Mouse (Mus musculus): ENCODE results near the gene Utp3. TPM values are rescaled to one million over a fixed set of nuclear protein-coding genes. Genes with fewer than 3 reads are reported as not detected.
"Not testable (repeated sequence)": the region's sequence is repeated elsewhere in the genome, so short reads cannot be mapped to it uniquely, and the experiment has no call there.

The Utp3 gene
- total and polyA plus RNA-seq, 3 experiments = 48.4 to 120 (median 73.9) TPM

DNA sequence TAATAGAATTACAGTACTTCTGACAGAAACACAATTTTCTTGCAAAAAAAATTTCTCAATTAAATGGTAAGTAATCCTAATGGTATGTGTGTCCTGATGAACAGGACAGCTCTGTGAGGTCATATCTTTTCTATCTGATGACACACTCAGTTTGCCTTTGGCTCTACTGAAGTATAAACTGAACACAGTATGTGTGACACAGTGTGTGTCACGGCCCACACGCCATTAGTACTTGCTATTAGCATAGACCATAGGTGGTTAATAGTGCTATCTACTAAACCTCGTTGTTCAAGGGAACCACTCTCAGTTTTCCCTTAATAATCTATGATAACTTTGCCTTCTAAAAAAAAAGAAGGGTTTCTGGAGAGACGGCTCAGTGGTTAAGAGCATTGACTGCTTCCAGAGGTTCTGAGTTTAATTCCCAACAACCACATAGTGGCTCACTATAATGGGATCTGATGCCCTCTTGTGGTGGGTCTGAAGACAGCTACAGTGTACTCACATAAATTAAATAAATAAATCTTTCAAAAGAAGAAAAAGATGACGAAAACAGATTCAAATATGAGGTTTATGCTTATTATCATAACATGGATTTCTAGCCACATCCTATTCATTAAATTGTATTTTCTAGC is 11.5 kb upstream of the Utp3 start:
- TF ChIP-seq ZNF384 (IDR thresholded peaks at IDR 0.05; ENCODE audit: low read depth, low read length) (no peak), ZC3H11A (IDR thresholded peaks at IDR 0.05; ENCODE audit: low read depth, low read length) (peak; percentile 33), RAD21 (IDR thresholded peaks at IDR 0.05; ENCODE audit: low read depth, low read length) (peak; percentile 60), ETS1 (IDR thresholded peaks at IDR 0.05; ENCODE audit: low read depth, low read length) (no peak), SMC3 (IDR thresholded peaks at IDR 0.05; ENCODE audit: low read depth, low read length) (peak; percentile 70), NELFE (IDR thresholded peaks at IDR 0.05; ENCODE audit: low read depth, low read length) (no peak), CTCF (IDR thresholded peaks at IDR 0.05 in 2 of 3, conservative IDR thresholded peaks at IDR 0.05 in 1 of 3; ENCODE audit: control insufficient read depth in 1 of 3, insufficient read depth in 1 of 3, low read depth in 2 of 3, low read length in 3 of 3, poor library complexity in 1 of 3, severe bottlenecking in 1 of 3) (peak; percentile 36 to 70 (median 60); a peak in 5 of 6 replicates), USF1 (IDR thresholded peaks at IDR 0.05; ENCODE audit: low read depth, low read length) (no peak)
- H3K4me3 ChIP-seq (ENCODE audit: control insufficient read depth in 1 of 2, insufficient read depth in 1 of 2, low read depth in 2 of 2, low read length in 2 of 2) = no peak overlapping the region
- no peaks in the 10 kb centered on the region for H3K36me3 ChIP-seq (ENCODE audit: control insufficient read depth in 1 of 2, insufficient read depth in 2 of 2, low read length in 2 of 2)
- H3K79me2 ChIP-seq (ENCODE audit: control insufficient read depth, insufficient read depth, low read length, poor library complexity) = no peaks in the 10 kb centered on the region
- DNase-seq (ENCODE audit: low read depth, low spot score) = peak; percentile 65
- H3K4me1 ChIP-seq (ENCODE audit: control insufficient read depth in 1 of 2, insufficient read depth in 2 of 2, low read length in 2 of 2) = no peaks in the 10 kb centered on the region
- peaks cover 2 to 5% of the 10 kb centered on the region in 2 experiments; a peak in 2 of 4 replicates for H3K27me3 ChIP-seq (ENCODE audit: control insufficient read depth in 1 of 2, insufficient read depth in 2 of 2, low read length in 2 of 2)
- H3K9ac ChIP-seq (ENCODE audit: control insufficient read depth, low read depth, low read length, poor library complexity, severe bottlenecking) = no peak overlapping the region
- no peaks in the 10 kb centered on the region for H3K9me3 ChIP-seq (replicated peaks; ENCODE audit: insufficient read depth, low read length)
- H3K27ac ChIP-seq (ENCODE audit: control insufficient read depth, low read depth, low read length) = no peak overlapping the region

DNA sequence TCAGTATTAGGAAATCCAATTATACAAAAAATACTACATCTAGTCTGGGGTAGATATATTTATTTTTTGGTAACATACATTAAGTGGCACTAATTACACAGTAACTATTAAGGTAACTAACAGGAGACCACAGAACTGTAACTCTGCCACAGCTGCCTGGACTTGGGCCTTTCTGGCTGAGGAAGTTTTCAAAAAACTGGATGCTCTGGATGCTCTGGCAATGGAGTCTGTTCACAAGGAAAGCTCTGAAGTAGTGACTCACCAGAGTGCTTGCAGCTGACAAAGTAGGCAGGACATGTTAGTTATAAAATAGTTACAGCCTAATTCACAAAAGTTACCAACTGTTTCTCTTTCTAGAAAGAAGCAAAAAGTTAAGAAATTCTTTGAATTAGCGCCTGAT is 9.9 kb upstream of the Utp3 start:
- H3K9ac ChIP-seq (ENCODE audit: control insufficient read depth, low read depth, low read length, poor library complexity, severe bottlenecking); H3K79me2 ChIP-seq (ENCODE audit: control insufficient read depth, insufficient read depth, low read length, poor library complexity); H3K36me3 ChIP-seq (ENCODE audit: control insufficient read depth in 1 of 2, insufficient read depth in 2 of 2, low read length in 2 of 2); H3K27me3 ChIP-seq (ENCODE audit: control insufficient read depth in 1 of 2, insufficient read depth in 2 of 2, low read length in 2 of 2); H3K4me3 ChIP-seq (ENCODE audit: control insufficient read depth in 1 of 2, insufficient read depth in 1 of 2, low read depth in 2 of 2, low read length in 2 of 2); H3K9me3 ChIP-seq (replicated peaks; ENCODE audit: insufficient read depth, low read length); H3K4me1 ChIP-seq (ENCODE audit: control insufficient read depth in 1 of 2, insufficient read depth in 2 of 2, low read length in 2 of 2); DNase-seq (ENCODE audit: low read depth, low spot score); H3K27ac ChIP-seq (ENCODE audit: control insufficient read depth, low read depth, low read length): not testable (repeated sequence)

DNA sequence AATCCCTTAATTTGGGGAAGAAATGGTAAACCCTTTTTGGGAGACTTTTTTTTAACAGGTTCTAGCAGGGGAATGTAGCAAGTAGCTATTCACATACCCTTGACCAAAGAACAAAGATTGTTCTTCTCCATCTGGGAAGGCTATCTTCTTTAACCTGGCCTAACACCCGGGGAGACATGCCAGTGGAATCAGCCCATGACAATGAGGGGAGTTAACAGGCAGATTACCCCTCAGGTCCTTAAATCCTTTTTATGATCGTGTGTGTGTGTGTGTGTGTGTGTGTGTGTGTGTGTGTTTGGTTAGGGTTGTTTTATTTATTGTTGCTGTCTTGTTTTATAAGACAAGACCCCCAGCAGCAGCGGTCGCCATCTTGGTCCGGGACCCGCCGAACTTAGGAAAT is 8.7 kb upstream of the Utp3 start:
- no peaks in the 10 kb centered on the region for H3K36me3 ChIP-seq (ENCODE audit: control insufficient read depth in 1 of 2, insufficient read depth in 2 of 2, low read length in 2 of 2)
- no peaks in the 10 kb centered on the region for H3K79me2 ChIP-seq (ENCODE audit: control insufficient read depth, insufficient read depth, low read length, poor library complexity)
- no peak overlapping the region for H3K9ac ChIP-seq (ENCODE audit: control insufficient read depth, low read depth, low read length, poor library complexity, severe bottlenecking)
- H3K27ac ChIP-seq (ENCODE audit: control insufficient read depth, low read depth, low read length) = no peak overlapping the region
- H3K9me3 ChIP-seq (replicated peaks; ENCODE audit: insufficient read depth, low read length) = no peaks in the 10 kb centered on the region
- H3K4me1 ChIP-seq (ENCODE audit: control insufficient read depth in 1 of 2, insufficient read depth in 2 of 2, low read length in 2 of 2) = no peaks in the 10 kb centered on the region
- TF ChIP-seq SIN3A (IDR thresholded peaks at IDR 0.05; ENCODE audit: low read length) (no peak), TAL1 (IDR thresholded peaks at IDR 0.05; ENCODE audit: low read length) (no peak), CHD1 (IDR thresholded peaks at IDR 0.05; ENCODE audit: low read depth, low read length) (no peak), POLR2AphosphoS2 (IDR thresholded peaks at IDR 0.05; ENCODE audit: low read length) (no peak), UBTF (IDR thresholded peaks at IDR 0.05; ENCODE audit: borderline replicate concordance, insufficient read depth, low read depth, low read length) (no peak), KAT2A (conservative IDR thresholded peaks at IDR 0.05; ENCODE audit: low read depth, low read length) (no peak), TBP (IDR thresholded peaks at IDR 0.05; ENCODE audit: low read depth, low read length) (no peak), MYB (IDR thresholded peaks at IDR 0.05; ENCODE audit: low read depth, low read length) (no peak), MAFK (IDR thresholded peaks at IDR 0.05; ENCODE audit: borderline replicate concordance, low read depth, low read length) (no peak), RAD21 (IDR thresholded peaks at IDR 0.05; ENCODE audit: low read depth, low read length) (no peak), NELFE (IDR thresholded peaks at IDR 0.05; ENCODE audit: low read depth, low read length) (no peak), ZC3H11A (IDR thresholded peaks at IDR 0.05; ENCODE audit: low read depth, low read length) (no peak), CHD2 (IDR thresholded peaks at IDR 0.05; ENCODE audit: low read length) (no peak), JUND (IDR thresholded peaks at IDR 0.05; ENCODE audit: low read depth, low read length) (no peak), MYC (IDR thresholded peaks at IDR 0.05; ENCODE audit: low read depth, low read length) (no peak), HCFC1 (IDR thresholded peaks at IDR 0.05; ENCODE audit: low read depth, low read length) (no peak), SMC3 (IDR thresholded peaks at IDR 0.05; ENCODE audit: low read depth, low read length) (no peak), POLR2AphosphoS5 (IDR thresholded peaks at IDR 0.05; ENCODE audit: borderline replicate concordance, low read depth, low read length) (no peak), MEF2A (IDR thresholded peaks at IDR 0.05; ENCODE audit: extremely low read depth, insufficient replicate concordance, low read depth, low read length, poor library complexity, severe bottlenecking) (no peak)
- peaks cover 0 to 2% of the 10 kb centered on the region in 2 experiments; a peak in 2 of 4 replicates for H3K27me3 ChIP-seq (ENCODE audit: control insufficient read depth in 1 of 2, insufficient read depth in 2 of 2, low read length in 2 of 2)
- H3K4me3 ChIP-seq (ENCODE audit: control insufficient read depth in 1 of 2, insufficient read depth in 1 of 2, low read depth in 2 of 2, low read length in 2 of 2) = no peak overlapping the region
- DNase-seq (ENCODE audit: low read depth, low spot score) = no peak

Measured in MEL (cell line).